Mouse (Mus musculus): ENCODE measurements around the gene Upk2.

Gene Upk2

GRCm38 (mm10) chr9:44454891-44455220 lies at the start of gene Upk2:
Gene Upk2 (minus strand): TSS chr9:44454976.
- DNase-seq (ENCODE audit: low spot score) = no peak

GRCm38 (mm10) chr9:44502006-44502405 lies 47.2 kb upstream of the Upk2 start:
- DNase-seq (ENCODE audit: low spot score) = peak; percentile 83

GRCm38 (mm10) chr9:44501206-44501879 lies 46.6 kb upstream of the Upk2 start:
- DNase-seq (ENCODE audit: low spot score) = no peak

- DNase-seq (ENCODE audit: low spot score) = no peak
Observed at GRCm38 (mm10) chr9:44500638-44501175, 45.9 kb upstream of the Upk2 start.

GRCm38 (mm10) chr9:44500163-44500533 lies 45.4 kb upstream of the Upk2 start:
- DNase-seq (ENCODE audit: low spot score) = no peak

GRCm38 (mm10) chr9:44499356-44500162 lies 44.8 kb upstream of the Upk2 start:
- DNase-seq (ENCODE audit: low spot score) = no peak

GRCm38 (mm10) chr9:44498421-44499355 lies 43.9 kb upstream of the Upk2 start:
- peak; percentile 66 for DNase-seq (ENCODE audit: low spot score)

GRCm38 (mm10) chr9:44497624-44498377 lies 43.0 kb upstream of the Upk2 start:
- no peak for DNase-seq (ENCODE audit: low spot score)

- no peak for DNase-seq (ENCODE audit: low spot score)
Observed at GRCm38 (mm10) chr9:44496803-44497461, 42.2 kb upstream of the Upk2 start.

GRCm38 (mm10) chr9:44495810-44496344 lies 41.1 kb upstream of the Upk2 start:
- no peak for DNase-seq (ENCODE audit: low spot score)

- no peak for DNase-seq (ENCODE audit: low spot score)
Observed at GRCm38 (mm10) chr9:44494863-44495809, 40.4 kb upstream of the Upk2 start.

GRCm38 (mm10) chr9:44494261-44494862 lies 39.6 kb upstream of the Upk2 start:
- no peak for DNase-seq (ENCODE audit: low spot score)

GRCm38 (mm10) chr9:44492631-44493461 lies 38.1 kb upstream of the Upk2 start:
- no peak for DNase-seq (ENCODE audit: low spot score)

GRCm38 (mm10) chr9:44491351-44491750 lies 36.6 kb upstream of the Upk2 start:
- no peak for DNase-seq (ENCODE audit: low spot score)

- peak; percentile 12 for DNase-seq (ENCODE audit: low spot score)
Observed at GRCm38 (mm10) chr9:44490086-44490967, 35.6 kb upstream of the Upk2 start.

- peak; percentile 39 for DNase-seq (ENCODE audit: low spot score)
Observed at GRCm38 (mm10) chr9:44489651-44490085, 34.9 kb upstream of the Upk2 start.

- DNase-seq (ENCODE audit: low spot score) = peak; percentile 44
Observed at GRCm38 (mm10) chr9:44488855-44489381, 34.1 kb upstream of the Upk2 start.
